Mouse (Mus musculus) megakaryocyte, embryonic 14.5 days (primary cell): ENCODE measurements around the gene Tnni2.

ENCODE experiments used
- FLI1 ChIP-seq: IDR thresholded peaks from 2 replicates; pipeline ENCODE4 v1.6.1; 2012; ENCODE audit warnings: low read length, inconsistent platforms, mixed read lengths
- GATA1 ChIP-seq: IDR thresholded peaks from 3 replicates; pipeline ENCODE4 v1.6.1; 2012; ENCODE audit warnings: mixed read lengths, low read length, inconsistent platforms, borderline replicate concordance

DNA sequence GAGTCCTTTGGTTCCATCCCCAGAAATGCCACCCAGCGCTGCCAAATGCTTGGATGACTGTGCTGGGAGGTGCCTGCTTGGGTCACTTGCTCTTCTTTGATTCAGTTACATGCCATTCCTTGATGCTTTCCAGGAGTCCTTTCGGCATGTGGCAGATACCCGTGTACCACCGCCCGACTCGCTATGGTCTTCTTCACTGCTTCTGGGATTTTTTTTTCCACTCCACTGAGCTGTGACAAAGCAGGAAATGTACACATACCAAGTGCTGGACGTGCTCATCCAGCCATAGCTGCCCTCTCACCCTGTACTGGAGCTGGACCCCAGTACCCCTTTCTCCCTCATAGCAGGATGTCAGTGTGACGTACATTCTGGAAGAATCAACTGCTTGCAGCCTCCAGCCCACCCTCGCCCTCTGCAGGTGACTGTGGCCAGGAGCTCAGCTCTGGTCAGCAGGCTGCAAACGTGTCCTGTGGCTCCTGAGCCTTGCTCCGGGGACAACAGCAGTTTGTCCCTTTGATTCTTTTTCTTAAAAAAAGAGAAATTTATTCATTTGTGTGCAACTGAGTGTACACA is 15.9 kb upstream of the Tnni2 start:
- TF ChIP-seq GATA1: no peak
- TF ChIP-seq FLI1: no peak
